Mouse (Mus musculus): ENCODE results near the gene Cyp2c67.
"Not testable (repeated sequence)": the region's sequence is repeated elsewhere in the genome, so short reads cannot be mapped to it uniquely, and the experiment has no call there.

Cyp2c67 gene

DNA sequence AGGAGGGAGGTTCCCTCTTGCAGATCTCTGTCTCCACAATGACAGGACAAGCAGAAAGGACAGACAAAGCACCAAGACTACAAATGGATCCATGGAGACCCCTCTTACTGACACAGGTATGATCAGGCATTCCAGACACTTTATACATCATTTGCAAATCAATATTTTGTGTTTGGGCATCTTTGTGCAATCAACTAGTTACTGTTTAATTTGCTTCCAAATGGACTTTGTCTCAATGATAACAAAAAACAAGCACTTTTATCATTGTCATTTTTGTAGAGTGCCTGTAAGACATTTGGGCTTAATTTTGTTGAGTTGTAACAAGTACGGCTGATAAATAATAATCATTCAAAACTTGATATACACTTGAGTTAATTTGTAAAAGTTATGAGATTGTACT is at the start of gene Cyp2c67:
Cyp2c67 (minus strand) TSS at position 114 of the 400 bp plus-strand sequence.
- no peak for DNase-seq (ENCODE audit: low read depth, low spot score)

DNA sequence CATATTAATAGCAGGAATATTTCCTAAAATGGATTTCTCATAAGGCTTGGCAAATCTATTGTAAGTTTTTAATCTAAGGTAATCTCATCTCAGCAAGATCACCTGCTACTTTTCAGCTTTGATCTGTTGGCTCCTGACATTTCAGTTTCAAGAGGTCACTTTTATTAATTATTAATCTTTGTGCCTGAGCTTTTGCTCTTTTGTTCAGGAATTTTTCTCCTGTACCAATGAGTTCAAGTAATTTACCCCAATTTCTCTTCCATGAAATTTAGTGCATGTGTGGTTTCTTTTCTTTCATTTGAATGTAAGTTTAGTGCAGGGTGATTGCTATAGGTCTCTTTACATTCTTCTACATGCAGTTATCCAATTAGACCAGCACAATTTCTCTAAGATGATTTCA is 16.8 kb upstream of the Cyp2c67 start:
- not testable (repeated sequence) for DNase-seq (ENCODE audit: low read depth, low spot score)

DNA sequence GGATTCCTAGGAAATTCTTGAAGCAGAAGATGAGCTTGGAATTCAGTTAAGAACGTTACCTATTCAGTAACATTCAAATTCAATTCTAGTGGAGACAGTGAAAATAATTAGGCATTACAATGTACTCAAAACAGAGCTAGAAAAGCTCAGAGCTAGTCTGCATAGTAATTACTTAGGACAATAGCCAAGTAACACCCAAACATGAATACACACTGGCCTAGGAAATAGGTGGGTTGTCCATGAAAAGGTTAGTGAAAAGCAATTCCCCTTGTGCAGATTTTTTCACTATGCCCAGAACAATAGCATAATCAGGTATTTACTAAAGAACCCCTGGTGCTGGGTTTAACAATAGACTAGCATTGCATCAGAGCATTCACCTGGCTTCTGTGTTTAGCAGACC is 3.5 kb upstream of the Cyp2c67 start:
- DNase-seq (ENCODE audit: low read depth, low spot score): no peak

DNA sequence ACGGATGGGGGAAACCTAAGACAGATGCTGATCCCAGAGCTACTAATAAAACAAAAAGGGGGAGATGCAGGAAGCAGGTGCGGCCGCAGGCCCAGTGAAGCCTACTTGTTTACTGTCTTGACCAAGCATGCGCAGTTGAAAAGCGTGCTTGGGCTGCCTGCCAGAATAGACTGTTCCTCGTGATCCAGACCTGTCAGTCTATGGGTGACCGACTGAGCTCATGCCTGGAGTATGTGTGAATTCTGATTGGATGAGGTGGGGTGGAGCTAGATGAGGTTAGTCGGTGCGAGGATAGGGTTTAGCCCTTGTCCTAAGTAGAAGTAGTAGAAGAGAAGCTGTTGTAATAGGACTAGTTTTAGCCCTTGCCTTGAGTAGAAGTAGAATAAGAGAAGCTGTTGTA is 1.3 kb downstream of the Cyp2c67 start:
- DNase-seq (ENCODE audit: low read depth, low spot score): no peak

DNA sequence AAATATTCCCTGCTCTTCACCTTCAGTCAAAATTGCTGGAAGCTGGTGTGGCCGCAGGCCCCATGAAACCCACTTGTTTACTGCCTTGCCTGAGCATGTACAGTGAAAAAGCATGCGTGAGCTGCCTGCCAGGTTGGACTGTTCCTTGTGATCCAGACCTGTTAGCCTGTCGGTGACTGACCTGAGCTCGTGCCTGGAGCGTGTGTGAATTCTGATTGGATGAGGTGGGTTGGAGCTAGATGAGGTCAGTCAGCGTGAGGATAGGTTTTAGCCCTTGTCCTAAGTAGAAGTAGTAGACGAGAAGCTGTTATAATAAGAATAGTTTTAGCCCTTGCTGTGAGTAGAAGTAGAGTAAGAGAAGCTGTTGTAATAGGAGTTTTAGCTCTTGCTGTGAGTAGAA is 4.3 kb downstream of the Cyp2c67 start:
- DNase-seq (ENCODE audit: low read depth, low spot score): not testable (repeated sequence)
